Comparison of ENCODE assay signal across 11 mouse cellular contexts in genomic region chr12:8297586-8298214, GRCm38 (mm10). TPM values are rescaled to one million over a fixed set of nuclear protein-coding genes. Genes with fewer than 3 reads are reported as not detected.
DNase-seq lines count a peak whose midpoint lies in the region; ATAC-seq and TF ChIP-seq lines count a peak whose summit lies in the region.
"Had no signal": no experiment of that assay in that cellular context is flagged by ENCODE, and none has a peak within 500 bp of the region (broad histone marks: within the 10 kb centered on the region; RNA-seq: fewer than 3 reads in every experiment).

No protein-coding gene starts in this region.

- peak overlapping the region; percentile 70 for H3K4me2 ChIP-seq in heart, postnatal 0 days (ENCODE audit: low read depth, low read length)

- H3K4me3 ChIP-seq in gastrocnemius, adult 2 months = peak overlapping the region; percentile 59
- H3K4me3 ChIP-seq in ES-Bruce4 (ENCODE audit: low read depth, low read length) = peak overlapping the region; percentile 72
- H3K4me3 ChIP-seq in heart, postnatal 0 days (ENCODE audit: low read depth, low read length) = peak overlapping the region; percentile 52
- H3K4me3 ChIP-seq in midbrain, embryonic 10.5 days = peak overlapping the region; percentile 59
- H3K4me3 ChIP-seq: myocyte had no signal

- H3K27ac ChIP-seq in gastrocnemius, adult 2 months = no peak overlapping the region
- H3K27ac ChIP-seq in ES-Bruce4 (ENCODE audit: insufficient read depth, low read length) = no peak overlapping the region
- H3K27ac ChIP-seq in heart, postnatal 0 days (ENCODE audit: low read depth) = no peak overlapping the region
- peak overlapping the region; percentile 61 for H3K27ac ChIP-seq in midbrain, embryonic 10.5 days (replicated peaks)

- H3K4me1 ChIP-seq in ES-Bruce4 (ENCODE audit: control insufficient read depth, insufficient read depth, low read length) = no peaks in the 10 kb centered on the region
- H3K4me1 ChIP-seq in heart, postnatal 0 days (ENCODE audit: control insufficient read depth, insufficient read depth) = peaks cover 17% of the 10 kb centered on the region; the same call in 1 of the 2 replicates
- H3K4me1 ChIP-seq in midbrain, embryonic 10.5 days = peaks cover 32% of the 10 kb centered on the region

- no peak for DNase-seq in gastrocnemius, adult 2 months
- DNase-seq in gastrocnemius, postnatal 4 days (ENCODE audit: low spot score in 2 of 2) = no peak
- no peak for DNase-seq in heart, postnatal 0 days (ENCODE audit: low spot score)
- DNase-seq in midbrain, embryonic 10.5 days (ENCODE audit: low spot score) = peak; percentile 41
- no peak for DNase-seq in left cerebral cortex, adult 18-20 months (ENCODE audit: low spot score in 2 of 2)
- no peak for DNase-seq in cerebellum, adult 11 months
- DNase-seq: gastrocnemius, postnatal 36 days; thymus, postnatal 36 days had no signal

- intact Hi-C loops in gastrocnemius, adult 2 months (cut with DNase I) = no loop called here

- no peaks in the 10 kb centered on the region for H3K36me3 ChIP-seq in ES-Bruce4 (ENCODE audit: control insufficient read depth, insufficient read depth, low read length, poor library complexity, severe bottlenecking)
- no peaks in the 10 kb centered on the region for H3K36me3 ChIP-seq in heart, postnatal 0 days (replicated peaks; ENCODE audit: control insufficient read depth, insufficient read depth, low read length)
- H3K36me3 ChIP-seq in midbrain, embryonic 10.5 days = no peaks in the 10 kb centered on the region

- H3K9me3 ChIP-seq in ES-Bruce4 (replicated peaks; ENCODE audit: control insufficient read depth, insufficient read depth, low read length, poor library complexity, severe bottlenecking) = peaks cover 14% of the 10 kb centered on the region
- no peaks in the 10 kb centered on the region for H3K9me3 ChIP-seq in heart, postnatal 0 days (replicated peaks; ENCODE audit: control insufficient read depth, low read length)
- H3K9me3 ChIP-seq in midbrain, embryonic 10.5 days (replicated peaks) = no peaks in the 10 kb centered on the region

- peaks cover 31% of the 10 kb centered on the region for H3K27me3 ChIP-seq in ES-Bruce4 (ENCODE audit: control insufficient read depth, insufficient read depth, low read length, poor library complexity, severe bottlenecking)
- H3K27me3 ChIP-seq in heart, postnatal 0 days (ENCODE audit: control insufficient read depth, insufficient read depth, low read length) = peaks cover 83% of the 10 kb centered on the region
- peaks cover 98% of the 10 kb centered on the region for H3K27me3 ChIP-seq in midbrain, embryonic 10.5 days (ENCODE audit: low read depth, poor library complexity, severe bottlenecking)

- peak overlapping the region; percentile 47 for H3K9ac ChIP-seq in ES-Bruce4 (ENCODE audit: low read depth, poor library complexity, severe bottlenecking)
- no peak overlapping the region for H3K9ac ChIP-seq in heart, postnatal 0 days (replicated peaks; ENCODE audit: low read depth, low read length)

- TF ChIP-seq EP300 in ES-Bruce4 (IDR thresholded peaks at IDR 0.05; ENCODE audit: insufficient read depth, low read depth, low read length) = no peak
- TF ChIP-seq EP300 in heart, postnatal 0 days (IDR thresholded peaks at IDR 0.05; ENCODE audit: low read depth) = no peak

- TF ChIP-seq CTCF in gastrocnemius, adult 2 months (IDR thresholded peaks at IDR 0.05) = no peak
- TF ChIP-seq CTCF in ES-Bruce4 (IDR thresholded peaks at IDR 0.05; ENCODE audit: low read depth, low read length) = no peak
- no peak for TF ChIP-seq CTCF in heart, postnatal 0 days (IDR thresholded peaks at IDR 0.05; ENCODE audit: low read depth)

- 9% methylated on average over 34 of the region's 34 CpGs for WGBS in heart, postnatal 0 days
- 7% methylated on average over 34 of the region's 34 CpGs for WGBS in midbrain, embryonic 10.5 days

- no peak for ATAC-seq in heart, postnatal 0 days (ENCODE audit: insufficient read depth, low read depth)
- ATAC-seq in cerebellum, adult (ENCODE audit: insufficient number of reproducible peaks, low FRiP score, low TSS enrichment) = no peak

- TF ChIP-seq POLR2A in ES-Bruce4 (IDR thresholded peaks at IDR 0.05; ENCODE audit: insufficient read depth, low read length) = no peak

RNA-seq across cellular contexts. Expression of gene Gdf7, which starts 4.1 kb away (rescaled TPM):
- not detected for total RNA-seq in gastrocnemius, adult 2 months (2021)
- total RNA-seq in gastrocnemius, postnatal 4 days (2021) = not detected
- not detected in 2 replicates for polyA plus RNA-seq in ES-Bruce4 (2011; ENCODE audit: insufficient read depth, insufficient read length, low read depth, missing spikeins)
- not detected in 2 replicates for total RNA-seq in heart, postnatal 0 days (2014; rRNA removed; ENCODE audit: low replicate concordance)
- not detected in 2 replicates for polyA plus RNA-seq in heart, postnatal 0 days (2015; fragmentation: Nextera tagmentation; extraction: Ambion mirVana)
- polyA plus RNA-seq in midbrain, embryonic 10.5 days (2016; fragmentation: Nextera tagmentation; extraction: Ambion mirVana) = 0.19 and 0.48 TPM in 2 replicates
- total RNA-seq in left cerebral cortex, adult 18-20 months (2021) = under 1 TPM; 0.47 to 0.93 TPM
- total RNA-seq: gastrocnemius, postnatal 36 days had no signal

RNA-seq across cellular contexts. Expression of gene Hs1bp3, which starts 15.5 kb away (rescaled TPM):
- total RNA-seq in gastrocnemius, adult 2 months (2021) = 1 to 10 TPM; 6.1 to 7.7 TPM
- total RNA-seq in gastrocnemius, postnatal 4 days (2021) = 10 to 100 TPM; 10.2 to 10.4 TPM
- polyA plus RNA-seq in ES-Bruce4 (2011; ENCODE audit: insufficient read depth, insufficient read length, low read depth, missing spikeins) = 32.6 and 37.5 TPM in 2 replicates
- total RNA-seq in heart, postnatal 0 days (2014; rRNA removed; ENCODE audit: low replicate concordance) = 9.5 and 11.7 TPM in 2 replicates
- 9.7 TPM in 2 replicates for polyA plus RNA-seq in heart, postnatal 0 days (2015; fragmentation: Nextera tagmentation; extraction: Ambion mirVana)
- polyA plus RNA-seq in midbrain, embryonic 10.5 days (2016; fragmentation: Nextera tagmentation; extraction: Ambion mirVana) = 14.9 and 15.8 TPM in 2 replicates
- total RNA-seq in left cerebral cortex, adult 18-20 months (2021) = 10 to 100 TPM; 10.9 to 14.6 TPM
